Mouse (Mus musculus) central nervous system, embryonic 18 days (tissue): ENCODE results near the gene Olfr479. TPM values are rescaled to one million over a fixed set of nuclear protein-coding genes. Genes with fewer than 3 reads are reported as not detected.

Source experiments
- polyA plus RNA-seq: library from polyadenylated mRNA; depleted of rRNA; stranded (reverse); fragments of >200 nt; gene quantifications from 2 replicates; pipeline ENCODE4 v1.2.3, GENCODE M21; 2012; rRNA removed

Olfr479 gene
- not detected in 2 replicates for polyA plus RNA-seq

DNA sequence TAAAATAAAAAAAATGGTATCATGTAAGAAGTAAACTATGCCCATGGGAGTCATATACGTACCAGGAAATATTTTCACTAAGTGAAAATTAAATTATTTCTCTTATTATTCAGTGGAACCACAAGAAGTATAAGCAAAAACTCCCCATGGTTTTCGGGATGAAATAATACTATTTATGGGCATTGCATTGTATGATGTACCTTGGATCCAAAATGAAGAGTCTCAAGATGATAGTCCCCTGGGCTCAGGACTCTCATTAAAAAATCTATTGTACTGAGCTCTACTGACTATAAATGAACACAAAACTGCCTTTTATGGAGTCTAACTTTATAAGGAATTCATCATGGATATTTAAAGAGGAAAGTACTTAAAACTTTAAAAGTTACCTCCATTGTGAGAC, at the start of gene Olfr479:
TSS of gene Olfr479 (plus strand) at position 301 of the 400 bp plus-strand sequence.

DNA sequence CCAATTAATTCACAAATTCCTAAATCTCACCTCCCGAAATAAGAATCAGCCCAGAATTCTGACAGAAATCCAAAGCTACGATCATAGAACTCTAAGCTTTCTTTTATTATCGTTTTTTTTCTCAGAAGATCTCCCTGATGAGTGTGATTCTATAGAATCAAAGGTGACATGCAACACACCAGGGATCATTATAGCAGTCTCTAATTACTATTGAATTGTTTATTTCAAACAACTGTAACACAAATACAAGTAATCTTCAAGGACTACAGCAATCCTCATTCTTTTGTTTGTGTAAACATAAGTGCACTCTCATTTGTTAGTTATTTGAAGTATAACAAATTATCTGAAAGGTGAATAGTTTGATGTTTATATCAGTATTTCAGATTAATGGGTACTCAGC, 16.6 kb upstream of the Olfr479 start, which contains the start of gene Olfr478:
TSS of gene Olfr478 (minus strand) at position 101 of the 400 bp plus-strand sequence.

DNA sequence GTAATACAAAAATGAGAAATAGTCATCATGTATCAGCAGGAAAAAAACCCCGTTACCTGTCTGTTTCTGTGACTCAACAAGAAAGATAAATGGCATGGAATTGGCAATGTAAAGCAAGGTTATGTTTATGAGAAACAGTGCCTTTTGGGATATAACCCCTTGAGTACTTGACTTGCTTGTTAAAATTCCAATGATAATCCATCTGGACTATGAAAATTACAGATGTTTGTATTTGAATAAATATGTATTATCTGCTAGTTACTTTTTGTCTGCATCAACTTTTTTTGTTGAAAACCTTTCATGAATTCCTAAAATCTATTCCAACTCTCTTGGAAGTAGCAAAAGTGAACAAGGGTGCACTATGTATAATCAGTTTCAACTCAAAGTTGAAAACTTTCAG, 16.8 kb downstream of the Olfr479 start, which contains the start of gene Olfr480:
TSS of gene Olfr480 (minus strand) at position 101 of the 400 bp plus-strand sequence.

DNA sequence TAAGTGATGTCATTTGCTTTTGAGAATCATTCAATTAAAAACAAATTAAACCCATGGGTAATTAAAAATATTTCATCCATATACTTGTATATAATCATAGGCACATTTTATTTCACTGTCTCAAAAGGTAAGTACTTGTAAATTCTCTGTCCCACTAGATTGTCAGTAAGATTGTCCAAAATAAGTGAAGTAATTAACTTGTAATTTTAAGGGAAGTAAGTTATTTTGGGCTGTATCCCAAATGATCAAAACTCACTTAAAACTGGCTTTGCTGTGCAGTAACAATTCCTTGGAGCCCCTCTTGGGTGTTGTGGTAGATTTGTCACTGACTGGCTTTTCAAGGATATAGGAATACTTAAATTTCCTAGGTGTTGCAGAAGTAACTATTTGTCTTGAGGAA, 29.1 kb downstream of the Olfr479 start, which contains the start of gene Olfr481:
TSS of gene Olfr481 (plus strand) at position 301 of the 400 bp plus-strand sequence.

GRCm38 (mm10) chr7:108097486-108097885, 47.0 kb downstream of the Olfr479 start, which contains the start of gene Olfr482:
Gene Olfr482, minus strand, starts transcription at chr7:108097586.

GRCm38 (mm10) chr7:108100549-108100948, 50.1 kb downstream of the Olfr479 start, which contains the start of gene Olfr483:
Gene Olfr483, plus strand, starts transcription at chr7:108100849.

Other genes starting within 250 kb of the Olfr479 start
- not detected in 2 replicates for gene Ovch2, start 249.5 kb upstream of the Olfr479 start, polyA plus RNA-seq
- not detected in 2 replicates for gene Olfr467, start 238.4 kb upstream of the Olfr479 start, polyA plus RNA-seq
- not detected in 2 replicates for gene Olfr469, start 225.2 kb upstream of the Olfr479 start, polyA plus RNA-seq
- gene Olfr470, start 203.2 kb upstream of the Olfr479 start, polyA plus RNA-seq: not detected in 2 replicates
- not detected in 2 replicates for gene Olfr472, start 152.8 kb upstream of the Olfr479 start, polyA plus RNA-seq
- gene Olfr473, start 120.2 kb upstream of the Olfr479 start, polyA plus RNA-seq: not detected in 2 replicates
- gene Olfr474, start 96.0 kb upstream of the Olfr479 start, polyA plus RNA-seq: not detected in 2 replicates
- gene Olfr476, start 85.9 kb upstream of the Olfr479 start, polyA plus RNA-seq: not detected in 2 replicates
- not detected in 2 replicates for gene Olfr477, start 64.0 kb upstream of the Olfr479 start, polyA plus RNA-seq
- gene Olfr478, start 16.7 kb upstream of the Olfr479 start, polyA plus RNA-seq: not detected in 2 replicates
- not detected in 2 replicates for gene Olfr480, start 16.7 kb downstream of the Olfr479 start, polyA plus RNA-seq
- not detected in 2 replicates for gene Olfr481, start 29.2 kb downstream of the Olfr479 start, polyA plus RNA-seq
- not detected in 2 replicates for gene Olfr482, start 46.9 kb downstream of the Olfr479 start, polyA plus RNA-seq
- not detected in 2 replicates for gene Olfr483, start 50.2 kb downstream of the Olfr479 start, polyA plus RNA-seq
- gene Olfr484, start 76.8 kb downstream of the Olfr479 start, polyA plus RNA-seq: not detected in 2 replicates
- gene Olfr485, start 109.2 kb downstream of the Olfr479 start, polyA plus RNA-seq: not detected in 2 replicates
- gene Olfr486, start 122.0 kb downstream of the Olfr479 start, polyA plus RNA-seq: not detected in 2 replicates
- not detected in 2 replicates for gene Olfr487, start 163.9 kb downstream of the Olfr479 start, polyA plus RNA-seq
- gene Olfr488, start 207.7 kb downstream of the Olfr479 start, polyA plus RNA-seq: not detected in 2 replicates
- not detected in 2 replicates for gene Olfr490, start 238.2 kb downstream of the Olfr479 start, polyA plus RNA-seq